Mouse (Mus musculus): ENCODE data around the gene Bcl2l10. TPM values are rescaled to one million over a fixed set of nuclear protein-coding genes. Genes with fewer than 3 reads are reported as not detected.

The Bcl2l10 gene
- polyA plus RNA-seq, 1 experiment from 2014 or later: not detected

- Histone ChIP-seq H3K36me3 (ENCODE audit: control insufficient read depth, insufficient read depth, low read length) (no peaks in the 10 kb centered on the region), H3K4me2 (ENCODE audit: low read depth, low read length) (no peak overlapping the region), H3K27ac (ENCODE audit: low read depth, low read length) (no peak overlapping the region), H3K9ac (replicated peaks; ENCODE audit: low read depth, low read length) (no peak overlapping the region), H3K27me3 (ENCODE audit: control insufficient read depth, insufficient read depth, low read length) (no peaks in the 10 kb centered on the region), H3K4me1 (ENCODE audit: control insufficient read depth, insufficient read depth, low read length) (no peaks in the 10 kb centered on the region), H3K9me3 (ENCODE audit: control insufficient read depth, low read length) (no peaks in the 10 kb centered on the region), H3K4me3 (ENCODE audit: low read depth, low read length) (no peak overlapping the region)
- no peak for ATAC-seq (ENCODE audit: low read depth)
- WGBS: 71% methylated on average over 1 of the region's 1 CpGs
Measured at GRCm38 (mm10) chr9:75376428-75376827, 28.9 kb downstream of the Bcl2l10 start.

DNA sequence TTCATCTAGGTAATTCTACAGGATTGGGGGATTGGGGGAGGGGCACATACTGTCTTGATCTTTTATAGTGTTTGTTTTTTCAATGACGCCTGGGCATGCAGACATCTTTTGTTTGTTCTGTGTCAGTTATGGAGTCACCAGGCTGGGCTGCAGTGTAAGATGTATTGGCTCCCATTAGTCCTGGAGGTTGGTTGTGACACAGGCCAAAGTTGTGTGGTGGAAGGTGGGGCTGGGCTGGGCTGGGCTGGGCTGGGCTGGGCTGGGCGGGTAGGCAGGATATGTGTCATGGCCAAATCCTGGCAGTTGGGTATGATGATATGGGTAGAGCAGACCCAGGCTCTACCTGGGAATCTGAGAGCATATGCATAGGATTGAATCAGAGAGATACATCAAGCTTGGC is 31.2 kb downstream of the Bcl2l10 start:
- ATAC-seq (ENCODE audit: low read depth): no peak
- H3K4me1 ChIP-seq (ENCODE audit: control insufficient read depth, insufficient read depth, low read length): no peaks in the 10 kb centered on the region
- H3K27me3 ChIP-seq (ENCODE audit: control insufficient read depth, insufficient read depth, low read length): no peaks in the 10 kb centered on the region
- no peak overlapping the region for H3K4me3 ChIP-seq (ENCODE audit: low read depth, low read length)
- no peaks in the 10 kb centered on the region for H3K36me3 ChIP-seq (ENCODE audit: control insufficient read depth, insufficient read depth, low read length)
- no peaks in the 10 kb centered on the region for H3K9me3 ChIP-seq (ENCODE audit: control insufficient read depth, low read length)
- H3K27ac ChIP-seq (ENCODE audit: low read depth, low read length): no peak overlapping the region
- H3K9ac ChIP-seq (replicated peaks; ENCODE audit: low read depth, low read length): no peak overlapping the region
- 76% methylated on average over 2 of the region's 2 CpGs for WGBS
- no peak overlapping the region for H3K4me2 ChIP-seq (ENCODE audit: low read depth, low read length)

DNA sequence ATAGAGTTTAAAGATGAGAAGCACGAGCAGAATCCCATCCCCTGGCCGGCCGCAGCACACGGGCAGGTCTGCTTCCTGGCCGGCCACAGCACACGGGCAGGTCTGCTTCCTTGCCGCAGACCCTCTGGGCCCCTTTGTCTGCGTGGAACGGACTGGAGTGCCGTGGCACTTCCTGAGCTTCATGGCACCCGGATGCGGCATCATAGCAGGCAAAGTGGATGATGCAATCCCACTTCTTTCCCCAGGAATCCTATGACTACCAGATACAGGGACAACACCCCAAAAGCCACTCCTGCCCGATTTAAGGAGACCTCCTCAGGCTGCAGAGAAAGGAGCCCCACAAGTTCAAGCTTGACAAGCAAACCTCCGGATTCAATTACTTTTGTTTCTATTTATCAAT is 35.3 kb downstream of the Bcl2l10 start:
- H3K27me3 ChIP-seq (ENCODE audit: control insufficient read depth, insufficient read depth, low read length): no peaks in the 10 kb centered on the region
- H3K4me1 ChIP-seq (ENCODE audit: control insufficient read depth, insufficient read depth, low read length): no peaks in the 10 kb centered on the region
- no peaks in the 10 kb centered on the region for H3K9me3 ChIP-seq (ENCODE audit: control insufficient read depth, low read length)
- no peak overlapping the region for H3K9ac ChIP-seq (replicated peaks; ENCODE audit: low read depth, low read length)
- WGBS: 95% methylated on average over 14 of the region's 14 CpGs
- H3K27ac ChIP-seq (ENCODE audit: low read depth, low read length): no peak overlapping the region
- peaks cover 11% of the 10 kb centered on the region for H3K36me3 ChIP-seq (ENCODE audit: control insufficient read depth, insufficient read depth, low read length)
- ATAC-seq (ENCODE audit: low read depth): no peak
- no peak overlapping the region for H3K4me2 ChIP-seq (ENCODE audit: low read depth, low read length)
- no peak overlapping the region for H3K4me3 ChIP-seq (ENCODE audit: low read depth, low read length)

DNA sequence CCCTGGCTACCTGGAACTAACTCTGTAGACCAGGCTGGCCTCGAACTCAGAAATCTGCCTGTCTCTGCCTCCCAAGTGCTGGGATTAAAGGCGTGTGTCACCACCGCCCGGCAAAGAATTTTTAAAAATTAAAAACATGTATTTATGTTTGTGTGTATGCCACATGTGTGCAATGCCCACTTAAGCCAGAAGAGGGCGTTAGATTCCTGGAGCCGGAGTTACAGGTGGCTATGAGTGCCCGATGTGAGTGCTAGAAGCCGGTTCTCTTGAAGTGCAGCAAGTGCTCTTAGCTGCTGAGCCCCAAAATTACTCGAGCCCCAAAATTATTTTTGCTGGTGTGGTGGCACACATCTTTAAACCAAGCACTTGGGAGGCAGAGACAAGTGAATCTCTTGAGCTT is 36.2 kb downstream of the Bcl2l10 start:
- Histone ChIP-seq H3K4me2 (ENCODE audit: low read depth, low read length) (no peak overlapping the region), H3K9ac (replicated peaks; ENCODE audit: low read depth, low read length) (no peak overlapping the region), H3K4me3 (ENCODE audit: low read depth, low read length) (no peak overlapping the region), H3K9me3 (ENCODE audit: control insufficient read depth, low read length) (no peaks in the 10 kb centered on the region), H3K27ac (ENCODE audit: low read depth, low read length) (no peak overlapping the region), H3K27me3 (ENCODE audit: control insufficient read depth, insufficient read depth, low read length) (no peaks in the 10 kb centered on the region), H3K4me1 (ENCODE audit: control insufficient read depth, insufficient read depth, low read length) (no peaks in the 10 kb centered on the region), H3K36me3 (ENCODE audit: control insufficient read depth, insufficient read depth, low read length) (peaks cover 16% of the 10 kb centered on the region)
- 82% methylated on average over 9 of the region's 9 CpGs for WGBS
- no peak for ATAC-seq (ENCODE audit: low read depth)

DNA sequence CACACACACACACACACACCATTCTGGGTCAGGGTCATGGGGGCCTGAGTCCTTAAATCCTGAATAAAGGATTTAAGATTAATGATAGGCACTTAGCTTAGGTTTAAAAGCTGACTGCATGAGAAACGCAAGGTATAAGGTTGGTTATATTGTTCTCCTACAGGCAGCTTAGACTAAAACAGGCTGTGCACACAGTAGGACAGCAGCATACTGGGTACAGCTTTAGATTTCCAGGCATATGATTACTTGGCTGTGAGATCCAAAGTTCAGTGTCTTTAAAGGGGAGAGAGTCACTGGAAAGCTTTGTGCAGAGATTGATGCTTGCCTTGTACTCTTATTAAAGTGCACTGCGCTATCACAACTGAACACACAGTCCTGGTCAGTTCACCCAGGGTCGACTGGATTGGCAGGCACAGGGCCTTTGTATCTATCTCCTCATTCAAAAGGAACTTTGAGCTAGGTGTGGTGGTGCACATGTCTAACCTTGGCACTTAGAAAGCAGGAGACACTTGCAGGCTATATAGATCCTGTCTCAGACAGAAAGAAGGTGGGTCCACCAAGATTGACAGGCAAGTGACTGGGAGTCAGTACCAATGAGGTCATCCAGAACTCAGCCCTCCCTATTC is 36.9 kb downstream of the Bcl2l10 start:
- H3K4me1 ChIP-seq (ENCODE audit: control insufficient read depth, insufficient read depth, low read length): no peaks in the 10 kb centered on the region
- no peak for ATAC-seq (ENCODE audit: low read depth)
- no peaks in the 10 kb centered on the region for H3K9me3 ChIP-seq (ENCODE audit: control insufficient read depth, low read length)
- H3K27me3 ChIP-seq (ENCODE audit: control insufficient read depth, insufficient read depth, low read length): no peaks in the 10 kb centered on the region
- H3K27ac ChIP-seq (ENCODE audit: low read depth, low read length): no peak overlapping the region
- peaks cover 22% of the 10 kb centered on the region for H3K36me3 ChIP-seq (ENCODE audit: control insufficient read depth, insufficient read depth, low read length)
- no peak overlapping the region for H3K4me3 ChIP-seq (ENCODE audit: low read depth, low read length)
- WGBS: 84% methylated on average over 3 of the region's 3 CpGs
- no peak overlapping the region for H3K9ac ChIP-seq (replicated peaks; ENCODE audit: low read depth, low read length)
- H3K4me2 ChIP-seq (ENCODE audit: low read depth, low read length): no peak overlapping the region

DNA sequence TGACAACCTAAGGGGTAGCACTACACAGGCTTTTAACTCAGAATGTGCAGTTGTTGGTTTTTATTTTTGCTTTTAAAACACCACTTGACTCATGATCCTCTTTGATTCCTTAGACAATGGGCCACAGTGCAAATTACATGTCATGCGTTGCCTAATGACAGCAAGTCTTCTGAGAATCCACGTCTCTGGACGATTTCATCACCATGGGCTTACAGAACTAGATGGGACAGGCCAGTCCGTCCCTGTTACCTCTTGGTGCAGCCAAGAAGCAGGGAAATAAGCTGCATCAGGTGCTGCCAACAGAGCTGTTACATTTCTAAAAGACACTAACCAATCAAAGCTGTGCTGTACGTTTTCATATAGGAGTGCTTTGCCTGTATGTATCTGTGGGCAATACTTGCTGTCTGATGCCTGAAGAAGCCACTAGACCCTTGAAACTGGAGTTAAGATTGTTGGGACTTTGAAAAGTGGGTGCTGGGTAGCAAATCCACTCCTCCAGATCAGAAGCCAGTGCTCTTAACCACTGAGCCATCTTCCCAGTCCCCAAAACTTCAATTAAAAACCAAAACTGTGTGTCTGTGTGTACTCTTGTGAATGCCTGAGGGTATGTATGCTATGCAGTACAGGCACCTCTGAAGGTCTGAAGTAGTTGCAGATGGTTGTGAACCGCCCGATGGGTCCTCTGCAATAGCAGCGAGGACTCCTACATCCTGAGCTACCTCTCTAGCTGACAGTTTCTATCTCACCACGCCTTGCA is 37.8 kb downstream of the Bcl2l10 start:
- H3K4me2 ChIP-seq (ENCODE audit: low read depth, low read length): no peak overlapping the region
- H3K4me1 ChIP-seq (ENCODE audit: control insufficient read depth, insufficient read depth, low read length): no peaks in the 10 kb centered on the region
- WGBS: 82% methylated on average over 9 of the region's 9 CpGs
- H3K4me3 ChIP-seq (ENCODE audit: low read depth, low read length): no peak overlapping the region
- H3K9ac ChIP-seq (replicated peaks; ENCODE audit: low read depth, low read length): no peak overlapping the region
- peaks cover 23% of the 10 kb centered on the region for H3K36me3 ChIP-seq (ENCODE audit: control insufficient read depth, insufficient read depth, low read length)
- no peak for ATAC-seq (ENCODE audit: low read depth)
- H3K9me3 ChIP-seq (ENCODE audit: control insufficient read depth, low read length): no peaks in the 10 kb centered on the region
- no peaks in the 10 kb centered on the region for H3K27me3 ChIP-seq (ENCODE audit: control insufficient read depth, insufficient read depth, low read length)
- no peak overlapping the region for H3K27ac ChIP-seq (ENCODE audit: low read depth, low read length)

DNA sequence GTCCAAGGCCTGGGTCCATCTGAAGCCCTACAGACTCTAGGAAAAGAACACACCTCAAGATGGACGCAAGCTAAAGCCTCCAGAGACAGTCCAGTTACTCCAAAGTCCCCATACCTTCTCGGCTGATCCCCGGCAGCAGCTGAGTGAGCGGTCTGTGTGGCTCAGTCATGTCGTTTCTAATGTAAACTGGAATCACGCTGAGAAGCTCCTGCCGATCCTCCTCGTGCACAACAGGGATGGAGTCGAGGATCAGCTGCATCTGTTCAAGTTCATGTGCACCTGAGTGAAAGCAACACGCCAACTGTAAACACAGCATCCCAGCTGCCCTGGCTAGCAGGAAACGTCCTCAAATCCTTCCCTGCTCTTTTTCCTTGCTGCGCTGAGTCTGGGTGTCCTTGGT is 45.7 kb downstream of the Bcl2l10 start:
- no peak for ATAC-seq (ENCODE audit: low read depth)
- Histone ChIP-seq H3K4me2 (ENCODE audit: low read depth, low read length) (no peak overlapping the region), H3K36me3 (ENCODE audit: control insufficient read depth, insufficient read depth, low read length) (peaks cover 52% of the 10 kb centered on the region)

GRCm38 (mm10) chr9:75395971-75396370 is 48.4 kb downstream of the Bcl2l10 start:
- WGBS: 92% methylated on average over 6 of the region's 6 CpGs
- Histone ChIP-seq H3K27ac (ENCODE audit: low read depth, low read length) (no peak overlapping the region), H3K36me3 (ENCODE audit: control insufficient read depth, insufficient read depth, low read length) (peaks cover 37% of the 10 kb centered on the region), H3K9ac (replicated peaks; ENCODE audit: low read depth, low read length) (no peak overlapping the region), H3K4me3 (ENCODE audit: low read depth, low read length) (no peak overlapping the region), H3K9me3 (ENCODE audit: control insufficient read depth, low read length) (no peaks in the 10 kb centered on the region), H3K27me3 (ENCODE audit: control insufficient read depth, insufficient read depth, low read length) (no peaks in the 10 kb centered on the region), H3K4me2 (ENCODE audit: low read depth, low read length) (no peak overlapping the region), H3K4me1 (ENCODE audit: control insufficient read depth, insufficient read depth, low read length) (no peaks in the 10 kb centered on the region)
- no peak for ATAC-seq (ENCODE audit: low read depth)

More for the DNA sequence above, 45.7 kb downstream of the Bcl2l10 start:
- H3K4me3 ChIP-seq (ENCODE audit: low read depth, low read length): no peak overlapping the region
- H3K27ac ChIP-seq (ENCODE audit: low read depth, low read length): no peak overlapping the region
- 81% methylated on average over 12 of the region's 12 CpGs for WGBS
- no peaks in the 10 kb centered on the region for H3K4me1 ChIP-seq (ENCODE audit: control insufficient read depth, insufficient read depth, low read length)
- no peak overlapping the region for H3K9ac ChIP-seq (replicated peaks; ENCODE audit: low read depth, low read length)
- H3K9me3 ChIP-seq (ENCODE audit: control insufficient read depth, low read length): no peaks in the 10 kb centered on the region
- H3K27me3 ChIP-seq (ENCODE audit: control insufficient read depth, insufficient read depth, low read length): no peaks in the 10 kb centered on the region

- no peaks in the 10 kb centered on the region for H3K27me3 ChIP-seq (ENCODE audit: control insufficient read depth, insufficient read depth, low read length)
- H3K9ac ChIP-seq (replicated peaks; ENCODE audit: low read depth, low read length): no peak overlapping the region
- no peak for ATAC-seq (ENCODE audit: low read depth)
- H3K36me3 ChIP-seq (ENCODE audit: control insufficient read depth, insufficient read depth, low read length): peaks cover 21% of the 10 kb centered on the region; the same call in 1 of the 2 replicates
- H3K9me3 ChIP-seq (ENCODE audit: control insufficient read depth, low read length): no peaks in the 10 kb centered on the region
- H3K4me1 ChIP-seq (ENCODE audit: control insufficient read depth, insufficient read depth, low read length): peaks cover 5% of the 10 kb centered on the region; the same call in 1 of the 2 replicates
- H3K4me3 ChIP-seq (ENCODE audit: low read depth, low read length): no peak overlapping the region
- no peak overlapping the region for H3K4me2 ChIP-seq (ENCODE audit: low read depth, low read length)
- WGBS: 94% methylated on average over 4 of the region's 4 CpGs
- no peak overlapping the region for H3K27ac ChIP-seq (ENCODE audit: low read depth, low read length)
Measured at GRCm38 (mm10) chr9:75399069-75399468, 51.5 kb downstream of the Bcl2l10 start.

All from neural tube, embryonic 14.5 days (tissue).